Mouse (Mus musculus) stomach, postnatal 0 days (tissue): ENCODE measurements around the gene Gpx4.

Source experiments
- CTCF ChIP-seq: IDR thresholded peaks from 2 replicates; pipeline ENCODE4 v1.5.1; 2016; ENCODE audit warnings: antibody characterized with exemption, low read depth, mild to moderate bottlenecking, moderate library complexity
- EP300 ChIP-seq: optimal IDR thresholded peaks from 2 replicates; pipeline ENCODE3; 2016; ENCODE audit warnings: antibody characterized with exemption

DNA sequence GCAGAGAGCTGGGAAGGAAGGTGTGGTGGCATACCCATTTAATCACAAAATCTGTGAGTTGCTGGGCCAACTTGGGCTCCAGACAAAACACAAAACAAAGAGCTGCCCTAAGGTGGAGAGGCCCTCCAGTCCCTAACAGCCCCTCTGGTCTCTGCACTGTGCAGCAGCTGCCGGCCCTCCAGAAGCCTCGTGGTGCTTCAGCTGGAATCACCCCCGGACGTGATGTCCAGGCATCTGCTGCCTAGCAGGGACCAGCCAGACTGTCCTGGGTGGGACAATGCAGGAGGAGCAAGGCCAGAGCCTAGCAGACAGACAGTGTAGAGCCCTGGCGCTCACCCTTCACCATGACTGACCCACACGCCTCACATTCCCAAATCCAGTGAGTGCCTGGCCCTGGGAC lies 44.6 kb downstream of the Gpx4 start:
- TF ChIP-seq CTCF: no peak
- no peak for TF ChIP-seq EP300
